11 mouse cellular contexts compared by ENCODE assay signal in the genomic region with DNA sequence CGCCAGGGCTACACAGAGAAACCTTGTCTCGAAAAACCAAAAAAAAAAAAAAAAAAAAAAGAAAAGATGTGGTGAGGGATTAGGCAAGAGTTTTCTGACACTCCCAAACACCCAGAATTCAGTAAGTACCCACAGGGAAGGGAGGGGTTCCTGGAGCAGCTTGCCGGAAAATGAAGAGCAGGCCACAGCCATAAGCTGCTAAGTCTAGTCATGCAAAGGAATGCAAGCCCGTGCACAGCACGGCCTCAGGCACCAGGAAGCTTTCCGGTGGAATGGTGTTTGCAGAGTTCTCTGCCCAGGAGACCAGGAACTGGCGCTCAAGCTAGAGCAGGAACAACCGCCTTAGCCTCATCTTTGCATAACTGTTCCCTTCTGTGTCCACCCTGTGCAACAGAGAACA. TPM values are rescaled to one million over a fixed set of nuclear protein-coding genes. Genes with fewer than 3 reads are reported as not detected.
A peak's percentile ranks its signal among the peaks of the same experiment; 100 is the strongest.
DNase-seq lines count a peak whose midpoint lies in the region; ATAC-seq and TF ChIP-seq lines count a peak whose summit lies in the region.
"Had no signal": no experiment of that assay in that cellular context is flagged by ENCODE, and none has a peak within 500 bp of the region (broad histone marks: within the 10 kb centered on the region; RNA-seq: fewer than 3 reads in every experiment).

No protein-coding gene starts in this region.

- peak overlapping the region; percentile 39; the same call in 1 of the 2 replicates for H3K27ac ChIP-seq in intestine, embryonic 16.5 days (ENCODE audit: low read length)
- H3K27ac ChIP-seq in intestine, postnatal 0 days (ENCODE audit: low read depth, low read length), result no peak overlapping the region
- H3K27ac ChIP-seq in liver, embryonic 15.5 days (replicated peaks), result peak overlapping the region; percentile 45
- no peak overlapping the region for H3K27ac ChIP-seq in hindbrain, embryonic 11.5 days (ENCODE audit: low read depth, low read length)
- H3K27ac ChIP-seq: hindbrain, embryonic 14.5 days; midbrain, embryonic 10.5 days had no signal

- no peaks in the 10 kb centered on the region for H3K27me3 ChIP-seq in intestine, embryonic 16.5 days (replicated peaks; ENCODE audit: control insufficient read depth, insufficient read depth, low read length)
- no peaks in the 10 kb centered on the region for H3K27me3 ChIP-seq in intestine, postnatal 0 days (replicated peaks; ENCODE audit: control insufficient read depth, insufficient read depth, low read length)
- no peaks in the 10 kb centered on the region for H3K27me3 ChIP-seq in liver, embryonic 15.5 days
- no peaks in the 10 kb centered on the region for H3K27me3 ChIP-seq in hindbrain, embryonic 11.5 days (ENCODE audit: control insufficient read depth, insufficient read depth, low read length)

- H3K4me2 ChIP-seq in intestine, embryonic 16.5 days (ENCODE audit: low read depth, low read length), result no peak overlapping the region
- no peak overlapping the region for H3K4me2 ChIP-seq in intestine, postnatal 0 days (replicated peaks; ENCODE audit: low read depth)
- no peak overlapping the region for H3K4me2 ChIP-seq in liver, embryonic 15.5 days
- no peak overlapping the region for H3K4me2 ChIP-seq in hindbrain, embryonic 11.5 days (replicated peaks; ENCODE audit: low read depth, low read length)
- H3K4me2 ChIP-seq: hindbrain, embryonic 14.5 days had no signal

- ATAC-seq in intestine, embryonic 16.5 days, result no peak
- no peak for ATAC-seq in intestine, postnatal 0 days
- ATAC-seq in common myeloid progenitor, adult 5-6 weeks (replicated peaks; ENCODE audit: low read depth, poor library complexity, severe bottlenecking), result peak; percentile 58
- ATAC-seq in liver, embryonic 15.5 days (ENCODE audit: insufficient read depth), result no peak
- ATAC-seq in cerebellum, adult (ENCODE audit: insufficient number of reproducible peaks, low FRiP score, low TSS enrichment), result no peak
- ATAC-seq in hindbrain, embryonic 11.5 days (ENCODE audit: low FRiP score), result no peak

- H3K9ac ChIP-seq in intestine, embryonic 16.5 days (ENCODE audit: low read depth, low read length), result no peak overlapping the region
- H3K9ac ChIP-seq in intestine, postnatal 0 days (ENCODE audit: low read depth, low read length), result no peak overlapping the region
- H3K9ac ChIP-seq in liver, embryonic 15.5 days, result no peak overlapping the region
- no peak overlapping the region for H3K9ac ChIP-seq in hindbrain, embryonic 11.5 days (ENCODE audit: low read depth, low read length)
- H3K9ac ChIP-seq: hindbrain, embryonic 14.5 days had no signal

- peaks cover 14% of the 10 kb centered on the region for H3K4me1 ChIP-seq in intestine, embryonic 16.5 days (ENCODE audit: control insufficient read depth, insufficient read depth, low read length)
- 0 out of 2 replicates have a peak, but pooled peaks cover 3% of the 10 kb centered on the region for H3K4me1 ChIP-seq in intestine, postnatal 0 days (replicated peaks; ENCODE audit: control insufficient read depth, insufficient read depth, low read length)
- H3K4me1 ChIP-seq in liver, embryonic 15.5 days (replicated peaks), result peaks cover 23% of the 10 kb centered on the region
- H3K4me1 ChIP-seq in hindbrain, embryonic 11.5 days (replicated peaks; ENCODE audit: control insufficient read depth, insufficient read depth, low read length), result peaks cover 7% of the 10 kb centered on the region

- H3K4me3 ChIP-seq in intestine, embryonic 16.5 days (ENCODE audit: low read length), result no peak overlapping the region
- H3K4me3 ChIP-seq in intestine, postnatal 0 days (ENCODE audit: low read depth, low read length), result no peak overlapping the region
- H3K4me3 ChIP-seq in liver, embryonic 15.5 days (replicated peaks), result no peak overlapping the region
- H3K4me3 ChIP-seq in hindbrain, embryonic 11.5 days (ENCODE audit: low read depth, low read length), result no peak overlapping the region
- H3K4me3 ChIP-seq: midbrain, embryonic 10.5 days had no signal

- peaks cover 8% of the 10 kb centered on the region for H3K36me3 ChIP-seq in intestine, embryonic 16.5 days (ENCODE audit: control insufficient read depth, insufficient read depth, low read length)
- H3K36me3 ChIP-seq in intestine, postnatal 0 days (ENCODE audit: control insufficient read depth, insufficient read depth), result peaks cover 40% of the 10 kb centered on the region
- H3K36me3 ChIP-seq in liver, embryonic 15.5 days (replicated peaks), result peaks cover 43% of the 10 kb centered on the region
- H3K36me3 ChIP-seq in hindbrain, embryonic 11.5 days (ENCODE audit: control insufficient read depth, insufficient read depth, low read length), result peaks cover 13% of the 10 kb centered on the region

- no peaks in the 10 kb centered on the region for H3K9me3 ChIP-seq in intestine, embryonic 16.5 days (ENCODE audit: control insufficient read depth, low read length)
- no peaks in the 10 kb centered on the region for H3K9me3 ChIP-seq in intestine, postnatal 0 days (ENCODE audit: control insufficient read depth)
- H3K9me3 ChIP-seq in liver, embryonic 15.5 days (replicated peaks), result no peaks in the 10 kb centered on the region
- H3K9me3 ChIP-seq in hindbrain, embryonic 11.5 days (ENCODE audit: control insufficient read depth, low read length), result no peaks in the 10 kb centered on the region
- H3K9me3 ChIP-seq: midbrain, embryonic 10.5 days had no signal

- peak; percentile 95 for DNase-seq in 3T3-L1 (ENCODE audit: low read depth, low spot score)
- no peak for DNase-seq in thymus, postnatal 10 days (ENCODE audit: low spot score in 2 of 2)
- no peak for DNase-seq in hindbrain, embryonic 11.5 days (ENCODE audit: low spot score)
- DNase-seq: adrenal gland, postnatal 36 days had no signal

- no peak for TF ChIP-seq CTCF in intestine, postnatal 0 days (IDR thresholded peaks at IDR 0.05; ENCODE audit: low read depth)

- WGBS in intestine, embryonic 16.5 days, result 57% methylated on average over 8 of the region's 8 CpGs
- 53% methylated on average over 8 of the region's 8 CpGs for WGBS in intestine, postnatal 0 days
- 53% methylated on average over 8 of the region's 8 CpGs for WGBS in liver, embryonic 15.5 days (ENCODE audit: insufficient replicate concordance)
- 70% methylated on average over 8 of the region's 8 CpGs for WGBS in hindbrain, embryonic 11.5 days

RNA-seq across cellular contexts. Expression of a gene that starts 1.9 kb away (rescaled TPM):
- 1,403 and 1,521 TPM in 2 replicates for polyA plus RNA-seq in intestine, embryonic 16.5 days (2015; fragmentation: Nextera tagmentation; extraction: Ambion mirVana)
- polyA plus RNA-seq in intestine, postnatal 0 days (2015; fragmentation: Nextera tagmentation; extraction: Ambion mirVana), result 948 and 1,014 TPM in 2 replicates
- total RNA-seq in common myeloid progenitor, adult 5-6 weeks (2017), result 3,285 and 3,463 TPM in 2 replicates
- polyA plus RNA-seq in liver, embryonic 15.5 days (2015; fragmentation: Nextera tagmentation; extraction: Ambion mirVana), result 785 TPM in 2 replicates
- polyA plus RNA-seq in hindbrain, embryonic 11.5 days (2014; fragmentation: Nextera tagmentation; extraction: Ambion mirVana), result 1,308 and 1,334 TPM in 2 replicates

RNA-seq across cellular contexts. Expression of a gene that starts 16.9 kb away (rescaled TPM):
- polyA plus RNA-seq in intestine, embryonic 16.5 days (2015; fragmentation: Nextera tagmentation; extraction: Ambion mirVana), result 0.78 and 0.93 TPM in 2 replicates
- 0.46 and 0.67 TPM in 2 replicates for polyA plus RNA-seq in intestine, postnatal 0 days (2015; fragmentation: Nextera tagmentation; extraction: Ambion mirVana)
- 0.14 and 1.4 TPM in 2 replicates for total RNA-seq in common myeloid progenitor, adult 5-6 weeks (2017)
- 0.30 and 0.45 TPM in 2 replicates for polyA plus RNA-seq in liver, embryonic 15.5 days (2015; fragmentation: Nextera tagmentation; extraction: Ambion mirVana)
- 0.10 and 0.45 TPM in 2 replicates for polyA plus RNA-seq in hindbrain, embryonic 11.5 days (2014; fragmentation: Nextera tagmentation; extraction: Ambion mirVana)

RNA-seq across cellular contexts. Expression of a gene that starts 37.5 kb away (rescaled TPM):
- polyA plus RNA-seq in intestine, embryonic 16.5 days (2015; fragmentation: Nextera tagmentation; extraction: Ambion mirVana), result 54.4 and 55.6 TPM in 2 replicates
- polyA plus RNA-seq in intestine, postnatal 0 days (2015; fragmentation: Nextera tagmentation; extraction: Ambion mirVana), result 44.7 and 46.1 TPM in 2 replicates
- total RNA-seq in common myeloid progenitor, adult 5-6 weeks (2017), result 50.3 and 51.8 TPM in 2 replicates
- 20.8 and 21.2 TPM in 2 replicates for polyA plus RNA-seq in liver, embryonic 15.5 days (2015; fragmentation: Nextera tagmentation; extraction: Ambion mirVana)
- polyA plus RNA-seq in hindbrain, embryonic 11.5 days (2014; fragmentation: Nextera tagmentation; extraction: Ambion mirVana), result 39.6 and 45.8 TPM in 2 replicates

RNA-seq across cellular contexts. Expression of a gene that starts 57.8 kb away (rescaled TPM):
- polyA plus RNA-seq in intestine, embryonic 16.5 days (2015; fragmentation: Nextera tagmentation; extraction: Ambion mirVana), result 9.3 and 9.6 TPM in 2 replicates
- 3.4 and 3.5 TPM in 2 replicates for polyA plus RNA-seq in intestine, postnatal 0 days (2015; fragmentation: Nextera tagmentation; extraction: Ambion mirVana)
- not detected in 2 replicates for total RNA-seq in common myeloid progenitor, adult 5-6 weeks (2017)
- 0.76 and 0.96 TPM in 2 replicates for polyA plus RNA-seq in liver, embryonic 15.5 days (2015; fragmentation: Nextera tagmentation; extraction: Ambion mirVana)
- polyA plus RNA-seq in hindbrain, embryonic 11.5 days (2014; fragmentation: Nextera tagmentation; extraction: Ambion mirVana), result 4.8 and 5.5 TPM in 2 replicates

RNA-seq across cellular contexts. Expression of a gene that starts 58.2 kb away (rescaled TPM):
- polyA plus RNA-seq in intestine, embryonic 16.5 days (2015; fragmentation: Nextera tagmentation; extraction: Ambion mirVana), result 19.2 and 19.5 TPM in 2 replicates
- 41.2 and 47.9 TPM in 2 replicates for polyA plus RNA-seq in intestine, postnatal 0 days (2015; fragmentation: Nextera tagmentation; extraction: Ambion mirVana)
- 82.3 and 90.9 TPM in 2 replicates for total RNA-seq in common myeloid progenitor, adult 5-6 weeks (2017)
- polyA plus RNA-seq in liver, embryonic 15.5 days (2015; fragmentation: Nextera tagmentation; extraction: Ambion mirVana), result 18.1 and 20.8 TPM in 2 replicates
- 52.7 and 68.2 TPM in 2 replicates for polyA plus RNA-seq in hindbrain, embryonic 11.5 days (2014; fragmentation: Nextera tagmentation; extraction: Ambion mirVana)

Comparison
In these comparisons a context has a peak if more than half of its experiments do, and no peak if none do; other contexts are left out.
1. H3K27ac ChIP-seq: peak in intestine, embryonic 16.5 days (single experiment) and liver, embryonic 15.5 days (single experiment); none in intestine, postnatal 0 days (single experiment) and hindbrain, embryonic 11.5 days (single experiment).